Mouse (Mus musculus) neural tube, embryonic 11.5 days (tissue): ENCODE measurements around the gene Ms4a14. TPM values are rescaled to one million over a fixed set of nuclear protein-coding genes. Genes with fewer than 3 reads are reported as not detected.

Experiments used
- ATAC-seq: fragments of 200-750 bp; cut with Nextera tagmentation; 2 replicates; pipeline ENCODE4 v1.8.0; 2017; ENCODE audit warnings: moderate number of reproducible peaks, mild to moderate bottlenecking, moderate TSS enrichment, moderate library complexity; ENCODE audit not compliant: insufficient read depth, low FRiP score, low TSS enrichment
- DNase-seq: peaks from one replicate; pipeline ENCODE4 v3.0.0-alpha.2; 2015; ENCODE audit warnings: low spot score
- H3K27ac ChIP-seq: fragments of 300-500 bp; sonication (generic); 2 replicates; pipeline ENCODE4 v1.5.1; 2014; ENCODE audit warnings: low read depth, mild to moderate bottlenecking, low read length
- H3K27me3 ChIP-seq: fragments of 300-500 bp; sonication (generic); 2 replicates; pipeline ENCODE4 v1.6.1; 2014; ENCODE audit warnings: mild to moderate bottlenecking, low read length, mixed read lengths; ENCODE audit not compliant: control insufficient read depth, insufficient read depth
- H3K36me3 ChIP-seq: fragments of 300-500 bp; sonication (generic); 2 replicates; pipeline ENCODE4 v1.6.1; 2014; ENCODE audit warnings: mild to moderate bottlenecking, low read length, moderate library complexity, mixed read lengths; ENCODE audit not compliant: control insufficient read depth, insufficient read depth
- H3K4me1 ChIP-seq: fragments of 300-500 bp; sonication (generic); 2 replicates; pipeline ENCODE4 v1.6.1; 2014; ENCODE audit warnings: low read length, mixed read lengths; ENCODE audit not compliant: control insufficient read depth, insufficient read depth
- H3K4me2 ChIP-seq: fragments of 300-500 bp; sonication (generic); 2 replicates; pipeline ENCODE4 v1.6.1; 2014; ENCODE audit warnings: low read depth, mild to moderate bottlenecking, moderate library complexity
- H3K4me3 ChIP-seq: fragments of 300-500 bp; sonication (generic); 2 replicates; pipeline ENCODE4 v1.5.1; 2014; ENCODE audit warnings: low read depth, low read length
- H3K9ac ChIP-seq: fragments of 300-500 bp; sonication (generic); 2 replicates; pipeline ENCODE4 v1.6.1; 2014; ENCODE audit warnings: mild to moderate bottlenecking, low read length
- H3K9me3 ChIP-seq: fragments of 300-500 bp; sonication (generic); 2 replicates; pipeline ENCODE4 v1.6.1; 2016; ENCODE audit warnings: low read length; ENCODE audit not compliant: control insufficient read depth
- WGBS: fragments of 180-500 bp; shearing (Covaris S2); extraction: QIAGEN DNeasy Blood & Tissue Kit; methylation state at CpG from one replicate; pipeline ENCODE4 v1.1.7; 2014; 5-methylcytosine and 5-hydroxymethylcytosine counted together
- polyA plus RNA-seq: library from polyadenylated mRNA; unstranded; fragments of >200 nt; fragmentation: Nextera tagmentation; extraction: Ambion mirVana; gene quantifications from 2 replicates; pipeline ENCODE4 v1.2.1, GENCODE M21; 2014

Gene Ms4a14
- polyA plus RNA-seq: not detected in 2 replicates

- H3K4me2 ChIP-seq: no peak within 1 kb of the TSS
- H3K9ac ChIP-seq: no peak within 1 kb of the TSS
- no peak within 1 kb of the TSS for H3K4me3 ChIP-seq
- 79% methylated on average over 1 of the region's 1 CpGs for WGBS
- H3K27ac ChIP-seq: no peak within 1 kb of the TSS
- H3K27me3 ChIP-seq: no peaks in the 10 kb centered on the region
- no peak for DNase-seq
- no peaks in the 10 kb centered on the region for H3K4me1 ChIP-seq
- no peaks in the 10 kb centered on the region for H3K9me3 ChIP-seq
- no peak for ATAC-seq
- no peaks in the 10 kb centered on the region for H3K36me3 ChIP-seq
Observed at GRCm38 (mm10) chr19:11314354-11314753, at the start of gene Ms4a14. Ms4a14 (minus strand) TSS chr19:11314454.

- Histone ChIP-seq H3K4me1 (no peaks in the 10 kb centered on the region), H3K27me3 (no peaks in the 10 kb centered on the region), H3K4me2 (no peak overlapping the region), H3K4me3 (no peak overlapping the region), H3K27ac (no peak overlapping the region), H3K36me3 (no peaks in the 10 kb centered on the region), H3K9ac (no peak overlapping the region), H3K9me3 (no peaks in the 10 kb centered on the region)
- DNase-seq (no peak), ATAC-seq (no peak)
Observed at GRCm38 (mm10) chr19:11362002-11362401, 47.7 kb upstream of the Ms4a14 start.

GRCm38 (mm10) chr19:11360106-11360505 lies 45.9 kb upstream of the Ms4a14 start:
- H3K4me1 ChIP-seq: no peaks in the 10 kb centered on the region
- H3K9ac ChIP-seq: no peak overlapping the region
- ATAC-seq: no peak
- no peaks in the 10 kb centered on the region for H3K27me3 ChIP-seq
- WGBS: 66% methylated on average over 3 of the region's 3 CpGs
- H3K4me2 ChIP-seq: no peak overlapping the region
- DNase-seq: no peak
- no peak overlapping the region for H3K27ac ChIP-seq
- no peak overlapping the region for H3K4me3 ChIP-seq
- H3K36me3 ChIP-seq: no peaks in the 10 kb centered on the region
- no peaks in the 10 kb centered on the region for H3K9me3 ChIP-seq

GRCm38 (mm10) chr19:11355730-11356129 lies 41.5 kb upstream of the Ms4a14 start:
- H3K36me3 ChIP-seq: no peaks in the 10 kb centered on the region
- H3K27me3 ChIP-seq: no peaks in the 10 kb centered on the region
- H3K27ac ChIP-seq: no peak overlapping the region
- WGBS: 87% methylated on average over 7 of the region's 7 CpGs
- no peak for ATAC-seq
- no peaks in the 10 kb centered on the region for H3K4me1 ChIP-seq
- no peak overlapping the region for H3K4me2 ChIP-seq
- H3K9me3 ChIP-seq: no peaks in the 10 kb centered on the region
- no peak overlapping the region for H3K4me3 ChIP-seq
- DNase-seq: no peak
- no peak overlapping the region for H3K9ac ChIP-seq

GRCm38 (mm10) chr19:11351878-11352277 lies 37.6 kb upstream of the Ms4a14 start:
- Histone ChIP-seq H3K4me2 (no peak overlapping the region), H3K27ac (no peak overlapping the region), H3K36me3 (no peaks in the 10 kb centered on the region), H3K27me3 (no peaks in the 10 kb centered on the region), H3K4me1 (no peaks in the 10 kb centered on the region), H3K9ac (no peak overlapping the region), H3K9me3 (no peaks in the 10 kb centered on the region), H3K4me3 (no peak overlapping the region)
- DNase-seq (no peak), ATAC-seq (no peak)
- 56% methylated on average over 3 of the region's 3 CpGs for WGBS

- ATAC-seq (no peak), DNase-seq (no peak)
- Histone ChIP-seq H3K27ac (no peak overlapping the region), H3K9ac (no peak overlapping the region), H3K9me3 (no peaks in the 10 kb centered on the region), H3K4me3 (no peak overlapping the region), H3K4me2 (no peak overlapping the region), H3K4me1 (no peaks in the 10 kb centered on the region), H3K27me3 (no peaks in the 10 kb centered on the region), H3K36me3 (no peaks in the 10 kb centered on the region)
- 60% methylated on average over 7 of the region's 7 CpGs for WGBS
Observed at GRCm38 (mm10) chr19:11349698-11350481, 35.6 kb upstream of the Ms4a14 start.

- H3K9ac ChIP-seq: no peak overlapping the region
- ATAC-seq (no peak), DNase-seq (no peak)
- no peak overlapping the region for H3K4me3 ChIP-seq
- no peaks in the 10 kb centered on the region for H3K36me3 ChIP-seq
- H3K4me1 ChIP-seq: no peaks in the 10 kb centered on the region
- no peaks in the 10 kb centered on the region for H3K9me3 ChIP-seq
- H3K27ac ChIP-seq: no peak overlapping the region
- H3K27me3 ChIP-seq: no peaks in the 10 kb centered on the region
- no peak overlapping the region for H3K4me2 ChIP-seq
Observed at GRCm38 (mm10) chr19:11343992-11344391, 29.7 kb upstream of the Ms4a14 start.

- Histone ChIP-seq H3K36me3 (no peaks in the 10 kb centered on the region), H3K4me1 (no peaks in the 10 kb centered on the region), H3K9ac (no peak overlapping the region), H3K27me3 (no peaks in the 10 kb centered on the region), H3K27ac (no peak overlapping the region), H3K9me3 (no peaks in the 10 kb centered on the region), H3K4me2 (no peak overlapping the region), H3K4me3 (no peak overlapping the region)
- DNase-seq (no peak), ATAC-seq (no peak)
Observed at GRCm38 (mm10) chr19:11343147-11343546, 28.9 kb upstream of the Ms4a14 start.

- WGBS: 81% methylated on average over 6 of the region's 6 CpGs
- no peak for ATAC-seq
Observed at GRCm38 (mm10) chr19:11335932-11336331, 21.7 kb upstream of the Ms4a14 start, which contains the start of gene Ms4a7. Ms4a7 (minus strand) TSS chr19:11336146.

More at GRCm38 (mm10) chr19:11335932-11336331, 21.7 kb upstream of the Ms4a14 start, which contains the start of gene Ms4a7:
- Histone ChIP-seq H3K4me1 (no peaks in the 10 kb centered on the region), H3K27ac (no peak within 1 kb of the TSS), H3K9me3 (no peaks in the 10 kb centered on the region), H3K4me2 (no peak within 1 kb of the TSS), H3K4me3 (no peak within 1 kb of the TSS), H3K27me3 (no peaks in the 10 kb centered on the region), H3K36me3 (no peaks in the 10 kb centered on the region), H3K9ac (no peak within 1 kb of the TSS)
- DNase-seq: no peak
